Mouse (Mus musculus) limb, embryonic 10.5 days (tissue): Measurements from ENCODE around the gene As3mt. TPM values are rescaled to one million over a fixed set of nuclear protein-coding genes. Genes with fewer than 3 reads are reported as not detected.
"Not testable (repeated sequence)": the region's sequence is repeated elsewhere in the genome, so short reads cannot be mapped to it uniquely, and the experiment has no call there.

ENCODE experiments used
- DNase-seq: peaks from one replicate; pipeline ENCODE4 v3.0.0-alpha.2; 2017; ENCODE audit warnings: low spot score
- H3K27ac ChIP-seq: fragments of 300-500 bp; sonication (generic); 2 replicates; pipeline ENCODE4 v1.5.1; 2016; ENCODE audit warnings: mild to moderate bottlenecking
- H3K27me3 ChIP-seq: fragments of 300-500 bp; sonication (generic); 2 replicates; pipeline ENCODE4 v1.6.1; 2016; ENCODE audit warnings: low read depth, mild to moderate bottlenecking; ENCODE audit not compliant: poor library complexity, severe bottlenecking
- H3K36me3 ChIP-seq: fragments of 300-500 bp; sonication (generic); 2 replicates; pipeline ENCODE4 v1.6.1; 2016; ENCODE audit warnings: mild to moderate bottlenecking, moderate library complexity
- H3K4me1 ChIP-seq: fragments of 300-500 bp; sonication (generic); 2 replicates; pipeline ENCODE4 v1.6.1; 2016
- H3K4me3 ChIP-seq: fragments of 300-500 bp; sonication (generic); 2 replicates; pipeline ENCODE4 v1.5.1; 2016; ENCODE audit warnings: mild to moderate bottlenecking, moderate library complexity
- H3K9me3 ChIP-seq: fragments of 300-500 bp; sonication (generic); replicated peaks from 2 replicates; pipeline ENCODE4 v1.6.1; 2016; ENCODE audit warnings: mild to moderate bottlenecking
- WGBS: fragments of 180-500 bp; shearing (Covaris S2); methylation state at CpG from one replicate; pipeline ENCODE4 v1.1.7; 2016; 5-methylcytosine and 5-hydroxymethylcytosine counted together
- polyA plus RNA-seq: library from polyadenylated mRNA; unstranded; fragments of >200 nt; fragmentation: Nextera tagmentation; extraction: Ambion mirVana; gene quantifications from 2 replicates; pipeline ENCODE4 v1.2.1, GENCODE M21; 2016

The As3mt gene
- polyA plus RNA-seq, 1 experiment from 2014 or later, result 31.4 TPM

GRCm38 (mm10) chr19:46706540-46707295, 540 bp upstream of the As3mt start:
- peaks cover 17% of the 10 kb centered on the region for H3K4me1 ChIP-seq
- DNase-seq, result no peak
- peaks cover 9% of the 10 kb centered on the region; the same call in 1 of the 2 replicates for H3K27me3 ChIP-seq
- peak overlapping the region; percentile 72 for H3K4me3 ChIP-seq
- peaks cover 12% of the 10 kb centered on the region for H3K36me3 ChIP-seq
- no peaks in the 10 kb centered on the region for H3K9me3 ChIP-seq
- peak overlapping the region; percentile 88 for H3K27ac ChIP-seq
- 84% methylated on average over 9 of the region's 9 CpGs for WGBS

DNA sequence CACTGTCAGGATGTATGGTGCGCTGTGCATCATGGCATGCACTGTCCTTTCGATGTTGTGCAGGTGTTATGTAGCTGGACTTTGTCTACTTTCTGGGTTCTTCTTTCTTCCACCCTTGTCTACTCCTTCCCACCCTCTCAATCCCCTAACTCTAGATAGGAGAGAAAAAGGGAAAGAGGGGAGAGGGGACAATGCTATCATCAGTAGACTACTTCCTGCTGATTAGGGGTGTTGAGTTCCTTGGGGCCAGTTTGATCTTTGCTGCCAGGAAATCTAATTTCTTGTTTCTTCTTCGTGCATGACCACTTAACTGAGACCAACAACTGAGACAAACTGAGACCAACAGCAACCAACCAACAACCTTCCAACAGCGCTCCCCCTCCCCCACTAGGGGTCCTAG, 3.4 kb downstream of the As3mt start:
- H3K4me3 ChIP-seq, result no peak overlapping the region
- H3K27ac ChIP-seq, result no peak overlapping the region
- peaks cover 15% of the 10 kb centered on the region for H3K36me3 ChIP-seq
- WGBS, result 93% methylated on average over 4 of the region's 4 CpGs
- DNase-seq, result no peak
- H3K27me3 ChIP-seq, result no peaks in the 10 kb centered on the region
- no peaks in the 10 kb centered on the region for H3K9me3 ChIP-seq
- H3K4me1 ChIP-seq, result peaks cover 17% of the 10 kb centered on the region

GRCm38 (mm10) chr19:46714234-46714633, 7.0 kb downstream of the As3mt start:
- WGBS, result 94% methylated on average over 8 of the region's 8 CpGs
- Histone ChIP-seq H3K4me1 (no peaks in the 10 kb centered on the region), H3K27me3 (no peaks in the 10 kb centered on the region), H3K36me3 (peaks cover 35% of the 10 kb centered on the region), H3K27ac (no peak overlapping the region), H3K4me3 (no peak overlapping the region), H3K9me3 (no peaks in the 10 kb centered on the region)
- DNase-seq, result no peak

DNA sequence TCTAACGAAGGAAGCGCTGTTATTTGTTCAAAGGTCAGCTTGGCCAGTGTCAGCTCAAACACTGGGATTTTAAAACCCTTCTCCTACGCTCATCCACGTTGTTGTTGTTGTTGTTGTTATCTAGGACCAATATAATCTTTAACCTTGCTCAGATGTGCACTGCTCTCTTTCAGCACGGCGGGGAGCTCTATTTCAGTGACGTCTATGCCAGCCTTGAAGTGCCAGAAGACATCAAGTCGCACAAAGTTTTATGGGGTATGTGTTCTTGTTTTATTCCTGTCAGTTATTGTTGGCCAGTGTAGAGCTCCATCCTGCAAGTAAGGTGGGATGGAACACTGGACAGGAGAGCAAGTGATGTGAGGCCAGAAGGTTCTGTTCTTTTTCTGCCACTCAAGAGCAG, 7.8 kb downstream of the As3mt start:
- Histone ChIP-seq H3K27ac (no peak overlapping the region), H3K36me3 (peaks cover 37% of the 10 kb centered on the region), H3K27me3 (no peaks in the 10 kb centered on the region), H3K4me1 (no peaks in the 10 kb centered on the region), H3K4me3 (no peak overlapping the region), H3K9me3 (no peaks in the 10 kb centered on the region)
- 89% methylated on average over 8 of the region's 8 CpGs for WGBS
- no peak for DNase-seq

DNA sequence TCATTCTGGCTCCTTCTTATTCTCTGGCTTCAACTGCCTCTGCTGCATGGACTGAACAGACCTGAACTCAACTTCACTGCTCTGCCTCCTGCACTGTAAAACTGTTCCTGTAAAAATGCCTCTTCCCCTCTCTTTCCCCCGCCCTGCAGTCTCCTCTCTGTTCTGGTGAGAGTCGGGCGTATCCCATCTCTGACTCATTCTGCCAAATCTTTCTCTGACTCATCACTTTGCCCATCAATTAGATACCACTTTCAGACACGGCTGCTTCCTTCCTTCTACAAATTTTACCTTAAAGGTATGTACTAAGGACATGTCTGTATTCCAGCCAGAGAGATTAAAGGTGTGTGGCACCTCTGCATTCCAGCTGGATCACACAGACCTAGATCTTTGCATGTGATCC, 10.9 kb downstream of the As3mt start:
- Histone ChIP-seq H3K27me3 (no peaks in the 10 kb centered on the region), H3K9me3 (no peaks in the 10 kb centered on the region), H3K4me1 (no peaks in the 10 kb centered on the region), H3K4me3 (no peak overlapping the region), H3K36me3 (peaks cover 54% of the 10 kb centered on the region), H3K27ac (no peak overlapping the region)
- WGBS, result 87% methylated on average over 4 of the region's 4 CpGs
- no peak for DNase-seq

GRCm38 (mm10) chr19:46724411-46724810, 17.2 kb downstream of the As3mt start:
- 72% methylated on average over 11 of the region's 11 CpGs for WGBS
- H3K27me3 ChIP-seq, result no peaks in the 10 kb centered on the region
- DNase-seq, result no peak
- peaks cover 8% of the 10 kb centered on the region; the same call in 1 of the 2 replicates for H3K4me1 ChIP-seq
- peaks cover 53% of the 10 kb centered on the region for H3K36me3 ChIP-seq
- no peak overlapping the region for H3K4me3 ChIP-seq
- H3K9me3 ChIP-seq, result no peaks in the 10 kb centered on the region
- no peak overlapping the region for H3K27ac ChIP-seq

DNA sequence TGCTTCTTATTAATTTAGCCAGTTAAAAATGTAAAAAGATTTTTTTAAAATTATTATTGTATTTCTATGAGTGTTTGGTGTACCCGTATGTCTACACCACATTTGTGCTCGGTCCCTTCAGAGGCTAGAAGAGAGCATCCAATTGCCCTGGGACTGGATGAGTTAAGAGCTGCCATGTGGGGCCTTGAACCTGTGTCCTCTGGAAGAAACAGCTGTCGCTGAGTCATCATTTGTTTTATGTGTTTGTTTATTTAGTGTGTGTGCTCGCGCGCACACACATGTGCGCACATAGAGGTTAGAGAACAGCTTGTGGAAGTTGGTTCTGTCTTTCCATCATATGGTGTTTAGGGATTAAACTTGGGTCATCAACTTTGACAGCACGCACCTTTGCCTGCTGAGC, 18.9 kb downstream of the As3mt start:
- 98% methylated on average over 8 of the region's 8 CpGs for WGBS
- peaks cover 41% of the 10 kb centered on the region for H3K36me3 ChIP-seq
- no peaks in the 10 kb centered on the region for H3K27me3 ChIP-seq
- no peaks in the 10 kb centered on the region for H3K9me3 ChIP-seq
- H3K27ac ChIP-seq, result no peak overlapping the region
- H3K4me1 ChIP-seq, result peaks cover 8% of the 10 kb centered on the region; the same call in 1 of the 2 replicates
- no peak overlapping the region for H3K4me3 ChIP-seq
- DNase-seq, result no peak

DNA sequence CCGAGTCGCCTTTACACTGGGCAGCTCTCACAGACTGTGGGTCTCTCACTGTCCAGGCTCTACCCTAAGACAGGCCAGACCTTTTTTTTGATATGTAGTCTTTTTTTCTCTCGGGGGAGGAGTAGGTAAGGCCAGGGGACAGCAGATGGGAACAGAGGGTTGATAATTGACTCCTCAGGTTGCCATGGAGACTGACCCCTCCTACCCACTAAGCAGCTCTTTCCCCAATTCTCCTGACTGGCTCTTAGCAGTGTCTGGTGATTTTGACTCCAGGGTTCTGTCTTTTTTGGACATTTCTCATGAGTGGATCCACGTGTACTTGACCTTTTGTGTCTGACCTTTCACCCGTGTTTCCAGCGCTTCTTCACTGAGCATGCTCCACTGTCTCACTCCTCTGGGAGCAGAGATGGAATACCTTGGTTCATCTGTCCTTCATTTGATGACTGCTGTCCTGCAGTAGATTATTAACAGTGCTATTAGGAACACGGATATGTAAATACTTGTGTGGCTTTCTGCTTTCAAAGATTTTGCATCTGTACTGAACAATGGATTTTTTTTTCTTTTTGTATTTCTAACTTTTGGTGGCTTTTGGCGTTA, 20.0 kb downstream of the As3mt start:
- no peak for DNase-seq
- WGBS, result 56% methylated on average over 8 of the region's 8 CpGs
- Histone ChIP-seq H3K9me3 (no peaks in the 10 kb centered on the region), H3K27me3 (no peaks in the 10 kb centered on the region), H3K4me1 (peaks cover 8% of the 10 kb centered on the region; the same call in 1 of the 2 replicates), H3K4me3 (no peak overlapping the region), H3K27ac (no peak overlapping the region), H3K36me3 (peaks cover 36% of the 10 kb centered on the region)

- Histone ChIP-seq H3K4me3 (no peak overlapping the region), H3K36me3 (peaks cover 32% of the 10 kb centered on the region), H3K4me1 (peaks cover 8% of the 10 kb centered on the region; the same call in 1 of the 2 replicates), H3K27me3 (no peaks in the 10 kb centered on the region), H3K9me3 (no peaks in the 10 kb centered on the region), H3K27ac (no peak overlapping the region)
- 50% methylated on average over 11 of the region's 11 CpGs for WGBS
- DNase-seq, result no peak
Measured at GRCm38 (mm10) chr19:46727945-46728540, 20.8 kb downstream of the As3mt start.

GRCm38 (mm10) chr19:46728909-46729308, 21.7 kb downstream of the As3mt start:
- DNase-seq, result no peak
- no peaks in the 10 kb centered on the region for H3K9me3 ChIP-seq
- no peaks in the 10 kb centered on the region for H3K27me3 ChIP-seq
- peaks cover 8% of the 10 kb centered on the region; the same call in 1 of the 2 replicates for H3K4me1 ChIP-seq
- no peak overlapping the region for H3K4me3 ChIP-seq
- WGBS, result 73% methylated on average over 3 of the region's 3 CpGs
- no peak overlapping the region for H3K27ac ChIP-seq
- peaks cover 38% of the 10 kb centered on the region for H3K36me3 ChIP-seq

DNA sequence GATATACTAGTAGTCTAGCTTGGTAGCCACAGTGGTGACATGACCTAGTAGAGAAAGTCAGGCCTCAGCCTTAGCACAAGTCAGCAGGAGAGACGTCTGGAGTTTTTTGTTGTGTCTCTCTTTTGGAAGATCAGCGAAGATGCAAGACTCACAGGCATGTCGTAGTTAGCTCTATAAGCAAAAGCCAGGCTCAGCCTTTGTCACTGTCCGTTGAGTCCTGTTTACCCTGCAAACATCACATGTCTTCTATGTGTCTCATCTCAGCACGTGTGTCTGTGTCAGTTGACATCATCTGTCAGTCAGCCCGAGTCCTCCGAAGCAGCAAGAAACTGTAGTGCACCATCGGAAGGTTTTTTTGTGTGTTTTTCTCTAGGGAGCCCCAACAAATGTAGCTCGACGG, 24.1 kb downstream of the As3mt start:
- H3K4me3 ChIP-seq, result no peak overlapping the region
- peaks cover 8% of the 10 kb centered on the region; the same call in 1 of the 2 replicates for H3K4me1 ChIP-seq
- no peak for DNase-seq
- 92% methylated on average over 10 of the region's 10 CpGs for WGBS
- no peaks in the 10 kb centered on the region for H3K27me3 ChIP-seq
- H3K27ac ChIP-seq, result no peak overlapping the region
- peaks cover 24% of the 10 kb centered on the region for H3K36me3 ChIP-seq
- H3K9me3 ChIP-seq, result no peaks in the 10 kb centered on the region

- H3K27me3 ChIP-seq, H3K4me1 ChIP-seq, H3K9me3 ChIP-seq, H3K27ac ChIP-seq, H3K4me3 ChIP-seq, DNase-seq: not testable (repeated sequence)
- peaks cover 22% of the 10 kb centered on the region for H3K36me3 ChIP-seq
- WGBS, result 97% methylated on average over 5 of the region's 5 CpGs
Measured at GRCm38 (mm10) chr19:46732673-46733072, 25.4 kb downstream of the As3mt start.

DNA sequence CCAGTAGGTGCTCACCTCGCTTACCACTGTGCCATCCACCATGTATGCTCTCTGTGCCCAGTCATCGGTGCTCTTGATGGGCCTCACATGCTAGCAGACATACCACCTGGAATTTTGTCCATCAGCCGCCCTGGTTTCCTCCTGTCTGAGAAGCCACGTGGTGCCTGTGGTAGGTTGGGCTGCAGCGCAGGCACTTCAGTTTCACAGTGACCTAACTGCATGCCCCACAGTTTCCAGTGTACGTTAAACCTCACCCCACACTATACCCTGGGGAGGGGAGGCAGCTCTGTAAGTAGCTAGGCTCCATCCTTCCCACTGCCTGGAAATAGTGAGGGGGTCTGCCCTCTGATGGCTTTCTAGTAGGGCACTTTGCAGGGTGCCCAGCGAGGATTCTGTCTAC, 26.4 kb downstream of the As3mt start:
- Histone ChIP-seq H3K4me3 (no peak overlapping the region), H3K36me3 (peaks cover 19% of the 10 kb centered on the region), H3K4me1 (no peaks in the 10 kb centered on the region), H3K9me3 (no peaks in the 10 kb centered on the region), H3K27ac (no peak overlapping the region), H3K27me3 (no peaks in the 10 kb centered on the region)
- DNase-seq, result no peak
- 89% methylated on average over 7 of the region's 7 CpGs for WGBS
